Mouse (Mus musculus): Measurements from ENCODE around the gene Ddx39. TPM values are rescaled to one million over a fixed set of nuclear protein-coding genes. Genes with fewer than 3 reads are reported as not detected.
A peak's percentile ranks its signal among the peaks of the same experiment; 100 is the strongest.

Gene Ddx39
- total and polyA plus RNA-seq, 2 experiments from 2014 or later, result 79.3 to 95.7 TPM

DNA sequence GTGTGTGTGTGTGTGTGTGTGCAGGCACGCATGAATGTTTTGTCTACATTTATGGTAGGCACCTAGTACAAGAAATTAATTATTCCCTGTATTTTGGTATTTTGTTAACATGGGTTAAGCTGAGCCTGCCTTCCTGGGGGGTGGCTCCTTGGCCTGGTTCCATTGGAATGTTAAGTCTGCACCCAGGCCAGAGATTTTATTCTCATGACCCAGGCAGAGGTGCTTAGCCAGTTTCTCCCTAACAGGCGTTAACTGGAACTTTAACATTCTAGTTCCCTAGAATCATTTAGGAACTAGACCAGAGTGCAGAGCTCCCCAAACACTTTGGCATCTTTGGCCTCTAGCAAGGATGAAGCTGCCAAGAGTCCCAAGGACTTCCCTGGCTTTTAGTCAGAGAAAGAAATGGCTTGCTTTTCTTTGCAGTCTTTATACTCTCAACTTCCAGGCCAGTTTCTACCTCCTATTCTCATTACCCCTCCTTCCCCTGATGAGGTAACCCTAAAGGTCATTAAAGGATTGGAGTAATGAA is 44.3 kb downstream of the Ddx39 start:
- WGBS, result 61% methylated on average over 2 of the region's 2 CpGs
- no peak for DNase-seq (ENCODE audit: low spot score)
- H3K4me3 ChIP-seq (ENCODE audit: low read depth, low read length), result no peak overlapping the region
- TF ChIP-seq CTCF (IDR thresholded peaks at IDR 0.05; ENCODE audit: low read depth) (no peak), EP300 (IDR thresholded peaks at IDR 0.05; ENCODE audit: low read depth) (no peak)
- H3K36me3 ChIP-seq (replicated peaks; ENCODE audit: control insufficient read depth, insufficient read depth, low read length), result no peaks in the 10 kb centered on the region
- H3K4me1 ChIP-seq (ENCODE audit: control insufficient read depth, insufficient read depth), result no peaks in the 10 kb centered on the region
- no peaks in the 10 kb centered on the region; the same call in 1 of the 2 replicates for H3K9me3 ChIP-seq (replicated peaks; ENCODE audit: control insufficient read depth, low read length)
- no peak overlapping the region for H3K4me2 ChIP-seq (ENCODE audit: low read depth, low read length)
- H3K27me3 ChIP-seq (ENCODE audit: control insufficient read depth, insufficient read depth, low read length), result no peaks in the 10 kb centered on the region
- no peak overlapping the region for H3K27ac ChIP-seq (ENCODE audit: low read depth)
- ATAC-seq (ENCODE audit: insufficient read depth, low read depth), result no peak
- H3K9ac ChIP-seq (replicated peaks; ENCODE audit: low read depth, low read length), result no peak overlapping the region

GRCm38 (mm10) chr8:83764116-83764515 is 49.1 kb downstream of the Ddx39 start:
- DNase-seq (ENCODE audit: low spot score) (no peak), ATAC-seq (ENCODE audit: insufficient read depth, low read depth) (no peak)
- no peaks in the 10 kb centered on the region for H3K9me3 ChIP-seq (replicated peaks; ENCODE audit: control insufficient read depth, low read length)
- no peak overlapping the region for H3K9ac ChIP-seq (replicated peaks; ENCODE audit: low read depth, low read length)
- H3K27me3 ChIP-seq (ENCODE audit: control insufficient read depth, insufficient read depth, low read length), result no peaks in the 10 kb centered on the region
- no peaks in the 10 kb centered on the region for H3K36me3 ChIP-seq (replicated peaks; ENCODE audit: control insufficient read depth, insufficient read depth, low read length)
- H3K4me1 ChIP-seq (ENCODE audit: control insufficient read depth, insufficient read depth), result peaks cover under 1% of the 10 kb centered on the region; the same call in 1 of the 2 replicates
- no peak for TF ChIP-seq CTCF (IDR thresholded peaks at IDR 0.05; ENCODE audit: low read depth)
- H3K27ac ChIP-seq (ENCODE audit: low read depth), result no peak overlapping the region
- no peak overlapping the region for H3K4me2 ChIP-seq (ENCODE audit: low read depth, low read length)
- 91% methylated on average over 8 of the region's 8 CpGs for WGBS
- no peak overlapping the region for H3K4me3 ChIP-seq (ENCODE audit: low read depth, low read length)

- H3K36me3 ChIP-seq (replicated peaks; ENCODE audit: control insufficient read depth, insufficient read depth, low read length), result no peaks in the 10 kb centered on the region
- H3K27ac ChIP-seq (ENCODE audit: low read depth), result no peak overlapping the region
- no peaks in the 10 kb centered on the region for H3K27me3 ChIP-seq (ENCODE audit: control insufficient read depth, insufficient read depth, low read length)
- ATAC-seq (ENCODE audit: insufficient read depth, low read depth) (no peak), DNase-seq (ENCODE audit: low spot score) (no peak)
- H3K4me2 ChIP-seq (ENCODE audit: low read depth, low read length), result no peak overlapping the region
- no peak overlapping the region for H3K4me3 ChIP-seq (ENCODE audit: low read depth, low read length)
- WGBS, result 75% methylated on average over 2 of the region's 2 CpGs
- H3K9me3 ChIP-seq (replicated peaks; ENCODE audit: control insufficient read depth, low read length), result no peaks in the 10 kb centered on the region
- TF ChIP-seq EP300 (IDR thresholded peaks at IDR 0.05; ENCODE audit: low read depth) (no peak), CTCF (IDR thresholded peaks at IDR 0.05; ENCODE audit: low read depth) (no peak)
- no peak overlapping the region for H3K9ac ChIP-seq (replicated peaks; ENCODE audit: low read depth, low read length)
- peaks cover 3% of the 10 kb centered on the region; the same call in 1 of the 2 replicates for H3K4me1 ChIP-seq (ENCODE audit: control insufficient read depth, insufficient read depth)
Measured at GRCm38 (mm10) chr8:83764717-83765116, 49.7 kb downstream of the Ddx39 start.

DNA sequence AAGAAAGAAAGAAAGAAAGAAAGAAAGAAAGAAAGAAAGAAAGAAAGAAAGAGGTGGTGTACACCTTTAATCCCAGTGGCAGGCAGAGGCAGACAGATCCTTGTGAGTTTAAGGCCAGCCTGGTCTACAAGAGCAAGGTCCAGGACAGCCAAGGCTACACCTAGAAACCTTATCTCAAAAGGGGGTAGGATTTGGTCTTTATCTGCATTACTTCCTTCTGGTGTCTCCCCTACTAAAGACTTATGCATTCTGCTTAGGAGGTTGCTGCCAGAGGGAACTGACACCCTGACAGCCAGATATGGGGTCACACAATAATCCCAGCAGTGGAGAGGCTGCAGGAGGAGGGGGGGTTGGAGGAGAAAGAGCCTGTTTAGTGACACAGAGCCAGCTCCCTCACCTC is 50.7 kb downstream of the Ddx39 start:
- H3K4me1 ChIP-seq (ENCODE audit: control insufficient read depth, insufficient read depth), result peaks cover 3% of the 10 kb centered on the region; the same call in 1 of the 2 replicates
- no peak overlapping the region for H3K4me3 ChIP-seq (ENCODE audit: low read depth, low read length)
- DNase-seq (ENCODE audit: low spot score), result no peak
- H3K4me2 ChIP-seq (ENCODE audit: low read depth, low read length), result no peak overlapping the region
- no peaks in the 10 kb centered on the region for H3K9me3 ChIP-seq (replicated peaks; ENCODE audit: control insufficient read depth, low read length)
- no peak overlapping the region for H3K27ac ChIP-seq (ENCODE audit: low read depth)
- H3K9ac ChIP-seq (replicated peaks; ENCODE audit: low read depth, low read length), result no peak overlapping the region
- H3K27me3 ChIP-seq (ENCODE audit: control insufficient read depth, insufficient read depth, low read length), result no peaks in the 10 kb centered on the region
- ATAC-seq (ENCODE audit: insufficient read depth, low read depth), result no peak
- no peaks in the 10 kb centered on the region for H3K36me3 ChIP-seq (replicated peaks; ENCODE audit: control insufficient read depth, insufficient read depth, low read length)
- TF ChIP-seq CTCF (IDR thresholded peaks at IDR 0.05; ENCODE audit: low read depth) (no peak), EP300 (IDR thresholded peaks at IDR 0.05; ENCODE audit: low read depth) (no peak)

GRCm38 (mm10) chr8:83767442-83767841 is 52.5 kb downstream of the Ddx39 start:
- Histone ChIP-seq H3K4me2 (ENCODE audit: low read depth, low read length) (no peak overlapping the region), H3K27me3 (ENCODE audit: control insufficient read depth, insufficient read depth, low read length) (no peaks in the 10 kb centered on the region), H3K27ac (ENCODE audit: low read depth) (no peak overlapping the region), H3K9ac (replicated peaks; ENCODE audit: low read depth, low read length) (no peak overlapping the region), H3K9me3 (replicated peaks; ENCODE audit: control insufficient read depth, low read length) (no peaks in the 10 kb centered on the region), H3K36me3 (replicated peaks; ENCODE audit: control insufficient read depth, insufficient read depth, low read length) (no peaks in the 10 kb centered on the region), H3K4me1 (ENCODE audit: control insufficient read depth, insufficient read depth) (peaks cover 5% of the 10 kb centered on the region), H3K4me3 (ENCODE audit: low read depth, low read length) (no peak overlapping the region)
- DNase-seq (ENCODE audit: low spot score), result no peak
- WGBS, result 83% methylated on average over 4 of the region's 4 CpGs
- no peak for ATAC-seq (ENCODE audit: insufficient read depth, low read depth)
- TF ChIP-seq CTCF (IDR thresholded peaks at IDR 0.05; ENCODE audit: low read depth), result no peak
- TF ChIP-seq EP300 (IDR thresholded peaks at IDR 0.05; ENCODE audit: low read depth), result no peak

DNA sequence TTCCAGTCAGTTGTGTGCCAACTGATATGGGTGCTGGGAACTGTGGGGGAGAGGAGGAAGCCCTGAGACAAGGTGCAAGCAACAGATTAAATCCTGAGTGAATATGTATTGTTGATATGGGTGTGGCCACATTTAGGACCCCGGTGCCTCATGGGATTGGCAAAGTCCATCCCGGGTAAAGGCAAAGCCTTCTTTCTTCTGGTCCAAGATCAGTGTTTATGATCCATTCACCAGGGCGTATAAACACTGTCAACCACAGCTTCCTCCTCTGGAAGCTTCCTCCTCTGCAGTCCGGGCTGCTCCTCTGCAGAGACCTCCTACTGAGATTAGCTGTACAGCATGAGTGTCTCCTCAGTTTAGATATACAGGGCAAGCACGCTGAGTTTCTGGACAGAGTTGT is 53.5 kb downstream of the Ddx39 start:
- Histone ChIP-seq H3K9me3 (replicated peaks; ENCODE audit: control insufficient read depth, low read length) (no peaks in the 10 kb centered on the region), H3K4me3 (ENCODE audit: low read depth, low read length) (no peak overlapping the region), H3K4me2 (ENCODE audit: low read depth, low read length) (no peak overlapping the region), H3K27me3 (ENCODE audit: control insufficient read depth, insufficient read depth, low read length) (no peaks in the 10 kb centered on the region), H3K4me1 (ENCODE audit: control insufficient read depth, insufficient read depth) (peaks cover 11% of the 10 kb centered on the region), H3K27ac (ENCODE audit: low read depth) (0 out of 2 replicates have a peak overlapping the region, but pooled peaks have one; percentile 2), H3K9ac (replicated peaks; ENCODE audit: low read depth, low read length) (no peak overlapping the region), H3K36me3 (replicated peaks; ENCODE audit: control insufficient read depth, insufficient read depth, low read length) (no peaks in the 10 kb centered on the region)
- TF ChIP-seq CTCF (IDR thresholded peaks at IDR 0.05; ENCODE audit: low read depth) (no peak), EP300 (IDR thresholded peaks at IDR 0.05; ENCODE audit: low read depth) (no peak)
- ATAC-seq (ENCODE audit: insufficient read depth, low read depth) (peak; percentile 60), DNase-seq (ENCODE audit: low spot score) (peak; percentile 44)
- WGBS, result 33% methylated on average over 5 of the region's 5 CpGs

Measured in heart, postnatal 0 days (tissue).